Mouse (Mus musculus): ENCODE measurements around the gene Faf2. TPM values are rescaled to one million over a fixed set of nuclear protein-coding genes. Genes with fewer than 3 reads are reported as not detected.

Faf2 gene
- total and polyA plus RNA-seq, 3 experiments, result 40.8 to 51.7 (median 43.7) TPM

DNA sequence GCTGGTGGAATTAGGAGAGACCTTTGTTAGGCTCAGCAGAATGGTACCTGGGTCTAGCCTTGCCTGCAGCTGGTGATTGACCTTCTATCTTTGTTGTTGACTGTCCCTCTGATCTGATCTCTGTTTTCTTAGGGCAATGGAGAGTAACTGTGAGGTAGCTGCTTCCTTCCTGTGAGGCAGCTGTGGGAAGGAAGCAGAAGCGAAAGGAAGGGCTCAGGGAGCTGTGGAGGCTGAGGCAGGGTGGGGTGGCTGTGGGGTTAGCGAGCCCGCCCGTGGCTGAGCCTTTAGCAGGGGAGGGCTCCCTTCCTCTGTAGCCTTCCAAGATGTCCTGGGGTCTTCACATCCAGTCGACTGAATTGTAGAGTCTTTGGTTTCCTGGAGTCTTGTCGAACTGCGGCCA, 80.9 kb downstream of the Faf2 start:
- H3K27me3 ChIP-seq (replicated peaks), result peaks cover 56% of the 10 kb centered on the region
- H3K9ac ChIP-seq (ENCODE audit: insufficient read depth, low read depth), result no peak overlapping the region
- dilution Hi-C loops (cut with MboI; ENCODE audit: extremely low pct_ligation_motif_present, extremely low pct_unique_long_range_greater_than_20kb, low sequenced_read_pairs) (no loop called here), in situ Hi-C loops (cut with MboI; ENCODE audit: low pct_ligation_motif_present, low pct_unique_long_range_greater_than_20kb, low sequenced_read_pairs) (no loop called here)
- no peaks in the 10 kb centered on the region for H3K36me3 ChIP-seq (replicated peaks in 1 of 2; ENCODE audit: control insufficient read depth in 1 of 2, insufficient read depth in 1 of 2, low read length in 1 of 2)
- no peaks in the 10 kb centered on the region for H3K79me2 ChIP-seq (replicated peaks; ENCODE audit: control insufficient read depth, extremely low read depth, insufficient read depth, poor library complexity, severe bottlenecking)
- no peak overlapping the region for H3K4me2 ChIP-seq (ENCODE audit: insufficient read depth, low read depth, poor library complexity, severe bottlenecking)
- no peak overlapping the region for H3K4me3 ChIP-seq (replicated peaks in 1 of 3; ENCODE audit: low read depth in 2 of 3, low read length in 2 of 3, poor library complexity in 1 of 3)
- H3K9me3 ChIP-seq (replicated peaks; ENCODE audit: low read length), result no peaks in the 10 kb centered on the region
- H3K4me1 ChIP-seq (ENCODE audit: control insufficient read depth in 1 of 2, insufficient read depth in 2 of 2), result peaks cover 0 to 8% of the 10 kb centered on the region in 2 experiments; a peak in 2 of 4 replicates
- DNase-seq (ENCODE audit: extremely low read depth), result no peak
- H3K27ac ChIP-seq (ENCODE audit: insufficient read depth, low read depth), result no peak overlapping the region
- TF ChIP-seq SMC3 (IDR thresholded peaks at IDR 0.05; ENCODE audit: low read depth, low read length) (no peak), MXI1 (IDR thresholded peaks at IDR 0.05; ENCODE audit: low read depth, low read length) (no peak), MEF2A (IDR thresholded peaks at IDR 0.05; ENCODE audit: borderline replicate concordance, low read depth, low read length) (no peak), TBP (conservative IDR thresholded peaks at IDR 0.05; ENCODE audit: low read depth, low read length) (no peak), TCF12 (IDR thresholded peaks at IDR 0.05; ENCODE audit: low read depth, low read length) (no peak), SIN3A (IDR thresholded peaks at IDR 0.05; ENCODE audit: low read length) (no peak), MAX (IDR thresholded peaks at IDR 0.05; ENCODE audit: low read length) (no peak), HCFC1 (IDR thresholded peaks at IDR 0.05; ENCODE audit: low read depth, low read length) (no peak), POLR2A (IDR thresholded peaks at IDR 0.05; ENCODE audit: low read depth, low read length) (no peak)

DNA sequence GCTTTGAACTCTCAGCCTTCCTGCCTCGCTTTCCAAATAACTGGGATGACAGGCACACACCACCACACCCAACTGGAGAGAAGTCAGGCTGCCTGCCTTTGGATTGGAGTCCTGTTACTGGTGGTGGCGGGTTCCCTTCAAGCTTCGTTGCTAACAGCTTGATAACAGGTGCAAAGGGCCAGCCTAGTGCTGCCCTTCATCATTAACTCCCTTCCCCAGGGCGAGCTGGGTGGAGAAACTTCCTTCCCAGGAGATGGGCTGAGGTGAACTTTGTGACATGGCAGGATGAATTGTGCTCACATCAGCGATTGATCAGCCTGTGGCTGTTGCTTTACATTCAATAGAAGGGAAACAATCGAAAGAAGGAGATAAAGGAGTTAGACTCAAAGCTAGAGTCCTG, 83.3 kb downstream of the Faf2 start:
- peaks cover 0 to 8% of the 10 kb centered on the region in 2 experiments; a peak in 2 of 4 replicates for H3K4me1 ChIP-seq (ENCODE audit: control insufficient read depth in 1 of 2, insufficient read depth in 2 of 2)
- peaks cover 66% of the 10 kb centered on the region for H3K27me3 ChIP-seq (replicated peaks)
- in situ Hi-C loops (cut with MboI; ENCODE audit: low pct_ligation_motif_present, low pct_unique_long_range_greater_than_20kb, low sequenced_read_pairs), result no loop called here
- no peaks in the 10 kb centered on the region for H3K36me3 ChIP-seq (replicated peaks in 1 of 2; ENCODE audit: control insufficient read depth in 1 of 2, insufficient read depth in 1 of 2, low read length in 1 of 2)
- no peak overlapping the region for H3K9ac ChIP-seq (ENCODE audit: insufficient read depth, low read depth)
- TF ChIP-seq USF2 (conservative IDR thresholded peaks at IDR 0.05; ENCODE audit: low read depth, low read length) (no peak), MAFK (IDR thresholded peaks at IDR 0.05; ENCODE audit: insufficient replicate concordance, low read length) (no peak), E2F4 (IDR thresholded peaks at IDR 0.05; ENCODE audit: insufficient replicate concordance, low read depth, low read length) (no peak), RAD21 (IDR thresholded peaks at IDR 0.05; ENCODE audit: low read depth, low read length) (no peak), IRF4 (IDR thresholded peaks at IDR 0.05; ENCODE audit: low read depth, low read length) (no peak), CHD1 (IDR thresholded peaks at IDR 0.05; ENCODE audit: low read depth, low read length) (no peak), SIN3A (IDR thresholded peaks at IDR 0.05; ENCODE audit: low read length) (no peak), KAT2A (IDR thresholded peaks at IDR 0.05; ENCODE audit: insufficient replicate concordance, low read length) (no peak), TBP (conservative IDR thresholded peaks at IDR 0.05; ENCODE audit: low read depth, low read length) (no peak), ETS1 (conservative IDR thresholded peaks at IDR 0.05; ENCODE audit: low read depth, low read length) (no peak), TCF12 (IDR thresholded peaks at IDR 0.05; ENCODE audit: low read depth, low read length) (no peak), NELFE (IDR thresholded peaks at IDR 0.05; ENCODE audit: low read depth, low read length) (no peak), ZNF384 (IDR thresholded peaks at IDR 0.05; ENCODE audit: low read depth, low read length) (no peak), MYC (IDR thresholded peaks at IDR 0.05; ENCODE audit: low read depth, low read length) (no peak), ELF1 (IDR thresholded peaks at IDR 0.05; ENCODE audit: low read depth, low read length) (no peak), SMC3 (IDR thresholded peaks at IDR 0.05; ENCODE audit: low read depth, low read length) (no peak), ZKSCAN1 (IDR thresholded peaks at IDR 0.05; ENCODE audit: borderline replicate concordance, low read depth, low read length) (no peak), MAZ (IDR thresholded peaks at IDR 0.05; ENCODE audit: low read depth, low read length) (no peak)
- DNase-seq (ENCODE audit: extremely low read depth), result no peak
- no peak overlapping the region for H3K4me2 ChIP-seq (ENCODE audit: insufficient read depth, low read depth, poor library complexity, severe bottlenecking)
- dilution Hi-C loops (cut with MboI; ENCODE audit: extremely low pct_ligation_motif_present, extremely low pct_unique_long_range_greater_than_20kb, low sequenced_read_pairs), result no loop called here
- no peaks in the 10 kb centered on the region for H3K79me2 ChIP-seq (replicated peaks; ENCODE audit: control insufficient read depth, extremely low read depth, insufficient read depth, poor library complexity, severe bottlenecking)
- no peak overlapping the region for H3K27ac ChIP-seq (ENCODE audit: insufficient read depth, low read depth)
- no peak overlapping the region for H3K4me3 ChIP-seq (replicated peaks in 1 of 3; ENCODE audit: low read depth in 2 of 3, low read length in 2 of 3, poor library complexity in 1 of 3)
- no peaks in the 10 kb centered on the region for H3K9me3 ChIP-seq (replicated peaks; ENCODE audit: low read length)

Measured in CH12.LX (cell line).